Mouse (Mus musculus) myocyte (in vitro differentiated cells): Measurements from ENCODE around the gene Clcn5. TPM values are rescaled to one million over a fixed set of nuclear protein-coding genes. Genes with fewer than 3 reads are reported as not detected.

Experiments used
- H3K27me3 ChIP-seq: one replicate; pipeline ENCODE4 v1.6.1; 2011; ENCODE audit not compliant: control insufficient read depth, insufficient read depth, insufficient read length
- H3K36me3 ChIP-seq: one replicate; pipeline ENCODE4 v1.6.1; 2011; ENCODE audit not compliant: control insufficient read depth, insufficient read depth
- H3K4me2 ChIP-seq: one replicate; pipeline ENCODE4 v1.6.1; 2011; ENCODE audit warnings: low read depth, control low read depth
- H3K4me3 ChIP-seq: one replicate; pipeline ENCODE4 v1.5.1; 2011; ENCODE audit warnings: mild to moderate bottlenecking, control low read depth, moderate library complexity
- H3K79me2 ChIP-seq: one replicate; pipeline ENCODE4 v1.6.1; 2011; ENCODE audit not compliant: control insufficient read depth, insufficient read depth
- H3ac ChIP-seq: one replicate; pipeline ENCODE4 v1.6.1; 2011; ENCODE audit not compliant: control insufficient read depth, insufficient read length
- CEBPB ChIP-seq: IDR thresholded peaks from 2 replicates; pipeline ENCODE4 v1.6.1; 2011; ENCODE audit warnings: mild to moderate bottlenecking, moderate library complexity; ENCODE audit not compliant: poor library complexity, insufficient read depth, severe bottlenecking
- E2F4 ChIP-seq: IDR thresholded peaks from one replicate; pipeline ENCODE4 v1.6.1; 2011; ENCODE audit warnings: mild to moderate bottlenecking, control low read depth, moderate library complexity; ENCODE audit not compliant: insufficient read depth
- MAX ChIP-seq: IDR thresholded peaks from one replicate; pipeline ENCODE4 v1.6.1; 2011; ENCODE audit warnings: low read depth, mild to moderate bottlenecking, control low read depth
- MYOD1 ChIP-seq, 3 experiments: IDR thresholded peaks; one replicate each; pipeline ENCODE4 v1.6.1; 2011; ENCODE audit warnings: control low read depth in 2 of 3, low read depth in 2 of 3, mild to moderate bottlenecking in 2 of 3, moderate library complexity in 1 of 3; ENCODE audit not compliant: insufficient read length in 2 of 3, control insufficient read depth in 1 of 3
- MYOG ChIP-seq, 3 experiments: IDR thresholded peaks; one replicate each; pipeline ENCODE4 v1.6.1; 2011; ENCODE audit warnings: control low read depth in 2 of 3, low read depth in 2 of 3, mild to moderate bottlenecking in 2 of 3; ENCODE audit not compliant: insufficient read length in 2 of 3, control insufficient read depth in 1 of 3, insufficient read depth in 1 of 3
- POLR2A ChIP-seq: IDR thresholded peaks from one replicate; pipeline ENCODE4 v1.6.1; 2011; ENCODE audit warnings: low read depth, mild to moderate bottlenecking, control low read depth, moderate library complexity; ENCODE audit not compliant: insufficient read length
- POLR2AphosphoS2 ChIP-seq: IDR thresholded peaks from one replicate; pipeline ENCODE4 v1.6.1; 2011; ENCODE audit warnings: low read depth, control low read depth; ENCODE audit not compliant: insufficient read length
- REST ChIP-seq: IDR thresholded peaks from one replicate; pipeline ENCODE4 v1.6.1; 2011; ENCODE audit warnings: mild to moderate bottlenecking, control low read depth, moderate library complexity; ENCODE audit not compliant: insufficient read depth, insufficient read length
- SRF ChIP-seq: IDR thresholded peaks from one replicate; pipeline ENCODE4 v1.6.1; 2011; ENCODE audit warnings: low read depth; ENCODE audit not compliant: control insufficient read depth, insufficient read length
- TCF12 ChIP-seq: IDR thresholded peaks from one replicate; pipeline ENCODE4 v1.6.1; 2011; ENCODE audit warnings: mild to moderate bottlenecking, control low read depth; ENCODE audit not compliant: poor library complexity, insufficient read depth, severe bottlenecking
- TCF3 ChIP-seq: IDR thresholded peaks from one replicate; pipeline ENCODE4 v1.6.1; 2011; ENCODE audit warnings: low read depth, control low read depth; ENCODE audit not compliant: insufficient read length
- USF1 ChIP-seq: IDR thresholded peaks from one replicate; pipeline ENCODE4 v1.6.1; 2011; ENCODE audit warnings: low read depth, mild to moderate bottlenecking, control low read depth, moderate library complexity
- polyA plus RNA-seq: library from polyadenylated mRNA; unstranded; fragments of >200 nt; fragmentation: generic; extraction: Trizol; gene quantifications from one replicate; pipeline ENCODE4 v1.2.1, GENCODE M21; 2012; ENCODE audit warnings: missing spikeins

Clcn5 gene
- polyA plus RNA-seq, 1 experiment: 21.0 TPM

DNA sequence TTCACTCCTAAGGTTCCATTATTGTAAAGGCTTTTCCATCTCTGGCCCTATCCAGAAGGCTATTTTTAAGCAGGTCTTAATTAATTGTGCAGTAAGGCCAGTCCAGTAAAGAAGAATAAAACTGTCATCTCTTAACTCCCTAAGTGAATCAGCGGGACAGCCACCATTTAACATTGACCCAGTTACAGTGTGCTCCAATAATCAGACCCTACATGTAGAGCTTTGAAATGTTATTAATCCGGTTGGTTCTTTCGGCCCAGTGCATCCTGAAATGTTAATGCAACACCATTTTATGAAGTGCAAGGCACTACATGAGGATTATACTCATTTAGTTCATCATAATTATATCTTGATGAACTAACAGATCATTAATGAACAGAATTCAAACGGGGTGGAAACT, 128.3 kb downstream of the Clcn5 start:
- no peaks in the 10 kb centered on the region for H3K27me3 ChIP-seq
- H3K36me3 ChIP-seq: no peaks in the 10 kb centered on the region
- H3ac ChIP-seq: no peak overlapping the region
- TF ChIP-seq CEBPB: no peak
- H3K4me2 ChIP-seq: no peak overlapping the region
- H3K4me3 ChIP-seq: no peak overlapping the region
- H3K79me2 ChIP-seq: peaks cover 40% of the 10 kb centered on the region

DNA sequence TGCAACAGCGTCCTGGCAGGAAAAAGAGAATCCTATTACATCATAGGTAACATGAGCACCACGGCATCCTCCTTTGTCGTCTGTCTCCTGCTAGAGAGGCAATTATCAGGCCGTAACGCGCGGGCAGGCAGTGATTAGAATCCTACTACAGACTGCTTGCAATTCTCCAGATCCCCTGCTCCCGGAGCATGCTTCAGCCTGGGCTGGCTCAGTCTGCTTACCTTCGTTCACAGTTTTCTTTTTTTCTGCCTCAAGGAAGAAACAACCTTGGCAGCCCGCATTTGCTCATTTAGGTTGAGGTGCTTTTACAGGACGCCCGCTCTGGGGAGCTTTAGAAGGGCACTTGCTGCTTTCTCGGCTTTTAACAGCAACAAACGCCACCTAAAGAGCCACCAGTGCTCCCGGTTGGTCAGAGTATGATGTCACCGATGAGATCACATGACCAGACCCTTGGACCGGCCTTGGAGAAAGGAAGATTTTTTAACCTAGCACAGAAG, 130.8 kb downstream of the Clcn5 start:
- Histone ChIP-seq H3K4me3 (peak overlapping the region; percentile 21), H3K36me3 (no peaks in the 10 kb centered on the region), H3K79me2 (peaks cover 33% of the 10 kb centered on the region), H3ac (no peak overlapping the region), H3K27me3 (no peaks in the 10 kb centered on the region), H3K4me2 (peak overlapping the region; percentile 72)
- TF ChIP-seq USF1 (peak; percentile 80), E2F4 (no peak), MYOD1 (IDR thresholded peaks at IDR 0.05; ENCODE audit: control insufficient read depth in 1 of 3, insufficient read length in 2 of 3, low read depth in 2 of 3) (no peak)

DNA sequence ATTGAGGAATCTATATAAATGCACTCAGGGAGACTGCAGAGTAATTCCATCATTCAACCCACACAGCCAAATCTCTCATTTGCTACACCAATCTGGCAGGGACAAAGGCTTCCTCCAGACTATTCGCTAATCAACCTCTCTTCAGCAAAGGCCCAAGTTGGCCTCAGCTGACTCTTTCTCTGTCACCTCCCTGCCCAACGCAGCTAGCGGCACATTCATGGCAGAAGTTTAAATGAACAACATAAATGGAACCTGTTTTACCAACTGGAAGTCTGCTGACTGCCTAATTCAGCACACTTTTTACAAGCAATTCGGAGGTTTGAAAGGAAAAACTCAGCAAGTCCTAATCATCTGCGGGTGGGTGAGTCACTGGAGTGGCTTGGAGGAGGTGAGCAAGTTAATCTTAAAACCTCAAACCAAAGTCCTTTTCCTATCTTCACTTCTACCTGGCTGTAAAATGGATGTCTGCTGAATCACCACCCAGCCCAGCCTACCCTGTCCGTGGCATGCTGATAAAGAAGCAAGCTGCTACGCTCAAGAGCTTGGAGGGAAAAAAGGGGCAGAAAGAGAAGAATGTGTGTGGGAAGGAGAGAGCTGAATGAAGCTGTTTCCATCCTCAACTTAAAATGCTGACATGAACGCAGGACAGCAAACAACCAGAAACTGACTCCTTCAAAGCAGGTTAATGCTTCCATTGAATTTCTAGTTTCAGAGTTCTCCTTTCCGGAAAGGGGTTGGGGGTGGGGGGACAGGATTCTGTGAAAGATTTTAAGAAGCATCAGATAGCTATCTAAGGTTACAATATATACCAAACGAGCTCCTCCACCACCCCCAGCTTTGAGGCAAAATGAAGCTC, 131.5 kb downstream of the Clcn5 start:
- H3K4me3 ChIP-seq: peak overlapping the region; percentile 21
- TF ChIP-seq CEBPB: no peak
- peak overlapping the region; percentile 72 for H3K4me2 ChIP-seq
- no peaks in the 10 kb centered on the region for H3K36me3 ChIP-seq
- H3K27me3 ChIP-seq: no peaks in the 10 kb centered on the region
- peaks cover 29% of the 10 kb centered on the region for H3K79me2 ChIP-seq
- no peak overlapping the region for H3ac ChIP-seq

GRCm38 (mm10) chrX:7170156-7170555, 149.0 kb downstream of the Clcn5 start:
- Histone ChIP-seq H3K27me3 (no peaks in the 10 kb centered on the region), H3K36me3 (peaks cover 9% of the 10 kb centered on the region), H3K4me2 (no peak overlapping the region)

DNA sequence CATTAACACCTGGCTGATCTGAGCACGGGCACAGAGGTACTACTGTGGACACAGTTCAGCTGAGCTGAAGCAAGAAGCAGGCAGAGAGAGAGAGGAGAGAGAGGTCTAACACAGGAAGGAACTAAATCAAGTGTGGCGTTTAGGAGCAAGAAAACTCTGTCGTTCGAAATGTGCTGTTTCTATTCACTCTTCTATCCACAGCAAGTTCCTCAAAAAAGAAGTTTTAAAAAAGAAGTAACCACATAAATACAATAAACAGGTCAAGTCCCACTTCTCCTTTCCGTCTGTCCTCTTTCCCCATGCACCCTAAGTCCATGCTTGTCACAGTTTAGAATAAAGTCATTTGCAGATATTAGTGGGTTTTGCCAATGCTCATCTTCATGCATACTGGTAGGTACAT, 150.4 kb downstream of the Clcn5 start:
- TF ChIP-seq SRF (no peak), CEBPB (no peak), MAX (no peak), MYOG (IDR thresholded peaks at IDR 0.05; ENCODE audit: control insufficient read depth in 1 of 3, insufficient read depth in 1 of 3, insufficient read length in 2 of 3, low read depth in 2 of 3) (no peak), MYOD1 (IDR thresholded peaks at IDR 0.05; ENCODE audit: control insufficient read depth in 1 of 3, insufficient read length in 2 of 3, low read depth in 2 of 3) (no peak), TCF12 (no peak)

More at GRCm38 (mm10) chrX:7170156-7170555, 149.0 kb downstream of the Clcn5 start:
- H3K79me2 ChIP-seq: no peaks in the 10 kb centered on the region
- H3K4me3 ChIP-seq: no peak overlapping the region
- no peak for TF ChIP-seq CEBPB
- no peak for TF ChIP-seq SRF
- TF ChIP-seq MYOG (IDR thresholded peaks at IDR 0.05; ENCODE audit: control insufficient read depth in 1 of 3, insufficient read depth in 1 of 3, insufficient read length in 2 of 3, low read depth in 2 of 3): no peak
- no peak for TF ChIP-seq REST
- TF ChIP-seq E2F4: no peak
- no peak for TF ChIP-seq USF1
- TF ChIP-seq MAX: no peak
- no peak for TF ChIP-seq TCF3
- no peak for TF ChIP-seq TCF12
- TF ChIP-seq POLR2AphosphoS2: no peak
- no peak for TF ChIP-seq POLR2A
- TF ChIP-seq MYOD1 (IDR thresholded peaks at IDR 0.05; ENCODE audit: control insufficient read depth in 1 of 3, insufficient read length in 2 of 3, low read depth in 2 of 3): no peak
- no peak overlapping the region for H3ac ChIP-seq

GRCm38 (mm10) chrX:7157976-7158375, 161.2 kb downstream of the Clcn5 start:
- H3K79me2 ChIP-seq: no peaks in the 10 kb centered on the region
- H3K27me3 ChIP-seq: no peaks in the 10 kb centered on the region
- peaks cover 36% of the 10 kb centered on the region for H3K36me3 ChIP-seq
- H3K4me3 ChIP-seq: no peak overlapping the region
- TF ChIP-seq MAX: no peak
- no peak overlapping the region for H3ac ChIP-seq
- H3K4me2 ChIP-seq: no peak overlapping the region

More for the DNA sequence above, 150.4 kb downstream of the Clcn5 start:
- Histone ChIP-seq H3K79me2 (no peaks in the 10 kb centered on the region), H3K36me3 (peaks cover 15% of the 10 kb centered on the region), H3K27me3 (no peaks in the 10 kb centered on the region), H3K4me2 (no peak overlapping the region), H3ac (no peak overlapping the region), H3K4me3 (no peak overlapping the region)
